Mouse (Mus musculus) ES-Bruce4 (cell line): ENCODE results near the gene Gm28308. TPM values are rescaled to one million over a fixed set of nuclear protein-coding genes. Genes with fewer than 3 reads are reported as not detected.
A peak's percentile ranks its signal among the peaks of the same experiment; 100 is the strongest.

ENCODE experiments used
- H3K27ac ChIP-seq: 2 replicates; pipeline ENCODE4 v1.5.1; 2012; ENCODE audit warnings: low read length, inconsistent platforms; ENCODE audit not compliant: insufficient read depth
- H3K27me3 ChIP-seq: 2 replicates; pipeline ENCODE4 v1.6.1; 2012; ENCODE audit warnings: mild to moderate bottlenecking, low read length, inconsistent platforms; ENCODE audit not compliant: control insufficient read depth, poor library complexity, insufficient read depth, severe bottlenecking
- H3K36me3 ChIP-seq: 2 replicates; pipeline ENCODE4 v1.6.1; 2012; ENCODE audit warnings: inconsistent platforms, mild to moderate bottlenecking, low read length, moderate library complexity; ENCODE audit not compliant: control insufficient read depth, poor library complexity, insufficient read depth, severe bottlenecking
- H3K4me1 ChIP-seq: one replicate; pipeline ENCODE4 v1.8.1; 2011; ENCODE audit warnings: low read length; ENCODE audit not compliant: control insufficient read depth, insufficient read depth
- H3K4me3 ChIP-seq: 2 replicates; pipeline ENCODE4 v1.5.1; 2011; ENCODE audit warnings: low read depth, mild to moderate bottlenecking, low read length
- H3K9ac ChIP-seq: 2 replicates; pipeline ENCODE4 v1.6.1; 2012; ENCODE audit warnings: low read depth, mild to moderate bottlenecking, inconsistent platforms; ENCODE audit not compliant: poor library complexity, severe bottlenecking
- H3K9me3 ChIP-seq: replicated peaks from 2 replicates; pipeline ENCODE4 v1.6.1; 2012; ENCODE audit warnings: mild to moderate bottlenecking, low read length, inconsistent platforms; ENCODE audit not compliant: control insufficient read depth, poor library complexity, insufficient read depth, severe bottlenecking
- CTCF ChIP-seq: IDR thresholded peaks from one replicate; pipeline ENCODE4 v1.8.1; 2011; ENCODE audit warnings: low read depth, low read length
- EP300 ChIP-seq: IDR thresholded peaks from 2 replicates; pipeline ENCODE4 v1.6.1; 2011; ENCODE audit warnings: low read depth, low read length; ENCODE audit not compliant: insufficient read depth
- POLR2A ChIP-seq: IDR thresholded peaks from one replicate; pipeline ENCODE4 v1.8.1; 2011; ENCODE audit warnings: low read length; ENCODE audit not compliant: insufficient read depth
- polyA plus RNA-seq: library from polyadenylated mRNA; stranded (reverse); fragments of >200 nt; gene quantifications from 2 replicates; pipeline ENCODE4 v1.2.4, GENCODE M21; 2011; ENCODE audit warnings: low read depth; ENCODE audit not compliant: missing spikeins, insufficient read depth, insufficient read length

Gene Gm28308
- polyA plus RNA-seq, 1 experiment = not detected

DNA sequence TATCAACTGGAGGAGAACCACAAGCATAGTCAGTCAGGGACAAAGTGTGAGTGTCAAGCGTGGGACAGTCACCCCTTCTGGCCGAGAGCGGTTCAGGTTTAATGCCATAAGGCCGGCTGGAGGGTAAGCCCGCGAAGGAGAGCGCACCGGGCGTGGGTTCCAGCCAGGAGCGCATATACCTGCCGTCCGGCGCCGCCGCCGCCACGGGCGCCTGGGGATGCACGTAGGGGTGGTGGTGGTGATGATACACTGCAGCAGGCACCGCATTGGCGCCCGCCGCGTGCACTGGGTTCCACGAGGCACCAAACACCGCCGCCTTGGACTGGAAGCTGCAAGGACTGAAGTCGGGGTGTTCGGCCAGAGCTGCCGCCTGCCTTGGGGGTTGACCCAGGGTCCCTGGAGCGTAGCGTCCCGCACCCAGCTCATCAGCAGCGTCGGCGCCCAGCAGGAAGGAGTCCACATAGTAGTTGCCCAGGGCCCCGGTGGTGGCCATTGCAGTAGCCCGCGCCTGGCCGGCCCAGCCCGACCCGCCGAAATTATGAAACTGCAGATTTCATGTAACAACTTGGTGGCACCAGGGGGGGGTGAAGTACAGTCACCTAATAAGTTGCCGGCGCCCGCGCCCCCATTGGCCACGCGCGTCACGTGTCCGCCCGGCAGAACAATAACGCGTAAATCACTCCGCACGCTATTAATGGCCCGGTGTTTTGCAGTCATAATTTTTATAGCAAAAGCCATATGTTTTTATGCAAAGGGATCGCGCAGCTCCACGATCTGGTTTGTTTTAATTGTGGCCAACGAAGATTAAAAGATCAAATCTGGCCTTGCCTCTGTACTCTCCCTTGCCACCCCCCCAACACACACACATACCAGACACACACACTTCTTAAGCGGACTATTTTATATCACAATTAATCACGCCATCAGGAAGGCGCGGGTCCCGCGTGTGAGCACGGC, 12.8 kb upstream of the Gm28308 start:
- no peak for TF ChIP-seq EP300
- no peak for TF ChIP-seq POLR2A
- TF ChIP-seq CTCF = no peak
- Histone ChIP-seq H3K4me3 (peak overlapping the region; percentile 30), H3K27me3 (peaks cover 62% of the 10 kb centered on the region), H3K27ac (no peak overlapping the region), H3K9ac (no peak overlapping the region), H3K9me3 (no peaks in the 10 kb centered on the region), H3K4me1 (no peaks in the 10 kb centered on the region), H3K36me3 (no peaks in the 10 kb centered on the region)

DNA sequence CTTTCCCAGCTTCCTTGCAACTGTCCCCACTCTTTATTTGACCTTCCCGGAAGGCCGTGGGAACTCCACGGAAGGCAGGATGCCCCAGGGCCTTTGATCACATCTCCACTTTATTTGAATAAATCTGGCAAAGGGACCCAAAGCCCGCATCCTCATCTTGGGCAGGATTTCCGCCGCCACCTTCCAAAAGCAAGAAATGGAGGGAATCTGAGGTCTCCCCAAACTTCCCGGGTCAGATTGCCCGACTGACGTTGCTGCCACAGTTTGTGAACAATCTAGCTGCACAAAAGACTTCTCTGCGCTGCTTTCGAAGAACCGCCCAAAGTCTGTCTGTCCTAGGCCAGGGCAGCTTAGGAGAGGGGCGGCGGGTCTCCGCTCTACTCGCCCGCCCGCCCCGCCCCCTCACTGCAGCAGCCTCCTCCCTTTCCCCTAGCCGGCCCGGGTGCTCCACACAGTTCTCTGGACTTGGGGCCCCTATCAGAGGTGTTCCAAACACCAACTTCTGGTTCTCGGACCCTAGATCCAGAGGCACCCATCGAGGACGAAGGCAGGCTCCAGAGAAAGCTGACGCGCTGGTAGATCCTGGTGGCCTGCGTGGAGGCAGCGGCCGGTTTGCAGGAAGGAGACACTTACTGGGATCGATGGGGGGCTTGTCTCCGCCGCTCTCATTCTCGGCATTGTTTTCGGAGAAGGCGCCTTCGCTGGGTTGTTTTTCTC, 11.9 kb upstream of the Gm28308 start:
- Histone ChIP-seq H3K9me3 (no peaks in the 10 kb centered on the region), H3K4me1 (no peaks in the 10 kb centered on the region), H3K27me3 (peaks cover 59% of the 10 kb centered on the region), H3K27ac (no peak overlapping the region), H3K4me3 (peak overlapping the region; percentile 30), H3K36me3 (no peaks in the 10 kb centered on the region), H3K9ac (no peak overlapping the region)
- TF ChIP-seq EP300 (no peak), CTCF (no peak)

DNA sequence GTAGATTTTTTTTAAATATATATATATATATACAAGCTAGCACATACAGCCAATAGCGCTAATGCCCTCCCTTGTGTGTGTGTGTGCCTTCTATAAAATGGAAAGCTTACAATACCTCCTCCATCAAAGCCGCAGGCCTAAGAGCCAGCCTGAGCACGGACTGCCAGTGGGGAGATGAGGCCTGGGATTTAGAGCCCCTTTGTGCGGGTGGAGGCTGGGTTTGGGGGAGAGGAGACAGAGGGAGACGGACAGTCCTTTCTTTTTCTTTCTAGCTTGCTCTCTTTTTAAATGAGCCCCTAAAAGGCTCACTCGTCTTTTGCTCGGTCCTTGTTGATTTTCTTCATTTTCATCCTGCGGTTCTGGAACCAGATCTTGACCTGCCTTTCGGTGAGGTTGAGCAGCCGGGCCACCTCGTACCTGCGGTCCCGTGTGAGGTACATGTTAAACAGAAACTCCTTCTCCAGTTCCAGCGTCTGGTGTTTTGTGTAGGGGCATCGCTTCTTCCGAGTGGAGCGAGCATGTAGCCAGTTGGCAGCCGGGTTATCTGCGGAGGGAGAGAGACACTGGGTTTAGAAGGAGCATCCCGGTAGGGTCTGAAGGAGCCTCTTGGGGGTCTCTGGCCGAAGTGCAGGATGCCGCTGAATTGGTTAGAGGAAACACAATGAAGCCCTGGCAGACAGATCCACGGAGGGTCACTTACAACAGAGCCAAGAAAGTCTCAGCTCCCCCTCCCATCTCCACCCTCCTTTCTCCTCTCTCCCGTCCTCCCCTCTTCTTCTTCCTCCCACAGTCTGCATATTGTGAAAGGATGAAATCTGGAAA, 11.0 kb upstream of the Gm28308 start:
- Histone ChIP-seq H3K4me3 (no peak overlapping the region), H3K27me3 (peaks cover 59% of the 10 kb centered on the region), H3K9me3 (no peaks in the 10 kb centered on the region), H3K9ac (no peak overlapping the region), H3K4me1 (no peaks in the 10 kb centered on the region), H3K36me3 (no peaks in the 10 kb centered on the region), H3K27ac (no peak overlapping the region)
- TF ChIP-seq POLR2A (no peak), EP300 (no peak), CTCF (no peak)

- Histone ChIP-seq H3K9ac (no peak overlapping the region), H3K27me3 (peaks cover 63% of the 10 kb centered on the region), H3K4me3 (no peak overlapping the region), H3K36me3 (no peaks in the 10 kb centered on the region), H3K27ac (no peak overlapping the region), H3K9me3 (no peaks in the 10 kb centered on the region), H3K4me1 (no peaks in the 10 kb centered on the region)
- TF ChIP-seq POLR2A = no peak
- TF ChIP-seq EP300 = no peak
- no peak for TF ChIP-seq CTCF
These were observed 9.6 kb upstream of the Gm28308 start for GRCm38 (mm10) chr6:52222729-52223128.

- no peak overlapping the region for H3K27ac ChIP-seq
- H3K9ac ChIP-seq = no peak overlapping the region
- H3K27me3 ChIP-seq = peaks cover 61% of the 10 kb centered on the region
These were observed 9.0 kb upstream of the Gm28308 start for GRCm38 (mm10) chr6:52221993-52222685.

More at GRCm38 (mm10) chr6:52221993-52222685, 9.0 kb upstream of the Gm28308 start:
- Histone ChIP-seq H3K9me3 (no peaks in the 10 kb centered on the region), H3K36me3 (no peaks in the 10 kb centered on the region), H3K4me1 (no peaks in the 10 kb centered on the region), H3K4me3 (no peak overlapping the region)
- TF ChIP-seq EP300 (no peak), POLR2A (no peak), CTCF (no peak)
